Mouse (Mus musculus): Measurements from ENCODE around the gene Reg3b.
"Not testable (repeated sequence)": the region's sequence is repeated elsewhere in the genome, so short reads cannot be mapped to it uniquely, and the experiment has no call there.

Gene Reg3b

GRCm38 (mm10) chr6:78370357-78370756 lies at the start of gene Reg3b:
Reg3b (plus strand) TSS chr6:78370657.
- in situ Hi-C loops (cut with MseI, MboI) = no loop called here

- in situ Hi-C loops (cut with MseI, MboI) = no loop called here
Observed at GRCm38 (mm10) chr6:78327798-78328197, 42.7 kb upstream of the Reg3b start.

GRCm38 (mm10) chr6:78329166-78329565 lies 41.3 kb upstream of the Reg3b start:
- in situ Hi-C loops (cut with MseI, MboI) = no loop called here

- in situ Hi-C loops (cut with MseI, MboI) = loop anchor here (5.0 to 10.0 kb wide), 2 partner anchors 175 to 183 kb away; no protein-coding TSS in a partner anchor
Observed at GRCm38 (mm10) chr6:78331919-78332569, 38.4 kb upstream of the Reg3b start.

- in situ Hi-C loops (cut with MseI, MboI) = no loop called here
Observed at GRCm38 (mm10) chr6:78340296-78340695, 30.2 kb upstream of the Reg3b start.

- in situ Hi-C loops (cut with MseI, MboI) = no loop called here
Observed at GRCm38 (mm10) chr6:78341689-78342088, 28.8 kb upstream of the Reg3b start.

GRCm38 (mm10) chr6:78361971-78362563 lies 8.4 kb upstream of the Reg3b start:
- in situ Hi-C loops (cut with MseI, MboI) = no loop called here

- in situ Hi-C loops (cut with MseI, MboI) = no loop called here
Observed at GRCm38 (mm10) chr6:78378765-78379164, 8.3 kb downstream of the Reg3b start, which contains the start of gene Reg3d. Reg3d (minus strand) TSS chr6:78378865.

- in situ Hi-C loops (cut with MseI, MboI) = no loop called here
Observed at GRCm38 (mm10) chr6:78380409-78380808, 10.0 kb downstream of the Reg3b start, which contains the start of gene Reg3a. Reg3a (plus strand) TSS chr6:78380709.

- in situ Hi-C loops (cut with MseI, MboI) = no loop called here
Observed at GRCm38 (mm10) chr6:78385609-78386008, 15.2 kb downstream of the Reg3b start.

- in situ Hi-C loops (cut with MseI, MboI) = not testable (repeated sequence)
Observed at GRCm38 (mm10) chr6:78395323-78395722, 24.9 kb downstream of the Reg3b start, which contains the start of gene Reg2. Reg2 (plus strand) TSS chr6:78395623.

GRCm38 (mm10) chr6:78422411-78422810 lies 52.0 kb downstream of the Reg3b start, which contains the start of gene Reg1:
Reg1 (plus strand) TSS chr6:78422711.
- in situ Hi-C loops (cut with MseI, MboI) = not testable (repeated sequence)

Measured in mouse trophoblast stem cell (cell line).